Mouse (Mus musculus) testis, adult 2 months (tissue): ENCODE data around the gene Nrxn2.

Experiments
- CTCF ChIP-seq: fragments of 200-500 bp; IDR thresholded peaks from 2 replicates; pipeline ENCODE4 v1.5.1; 2012; ENCODE audit warnings: low read depth, mild to moderate bottlenecking, inconsistent platforms, low read length, moderate library complexity; ENCODE audit not compliant: control insufficient read depth, insufficient read depth, insufficient replicate concordance
- POLR2A ChIP-seq: fragments of 200-500 bp; IDR thresholded peaks from 2 replicates; pipeline ENCODE4 v1.6.1; 2012; ENCODE audit warnings: low read depth, mild to moderate bottlenecking, inconsistent platforms, low read length, moderate library complexity; ENCODE audit not compliant: control insufficient read depth

GRCm38 (mm10) chr19:6474706-6475105 is 56.2 kb downstream of the Nrxn2 start:
- TF ChIP-seq CTCF, result no peak
- TF ChIP-seq POLR2A, result no peak
